Mouse (Mus musculus): ENCODE results near the gene Higd1a. TPM values are rescaled to one million over a fixed set of nuclear protein-coding genes. Genes with fewer than 3 reads are reported as not detected.

The Higd1a gene
- polyA plus RNA-seq, 2 experiments = 20.8 to 119 TPM

GRCm38 (mm10) chr9:121869973-121870515, 11.9 kb upstream of the Higd1a start:
- Histone ChIP-seq H3K36me3 (replicated peaks; ENCODE audit: control insufficient read depth, insufficient read depth, low read depth) (no peaks in the 10 kb centered on the region), H3K4me3 (ENCODE audit: insufficient read depth in 1 of 2, low read depth in 2 of 2, low read length in 2 of 2) (no peak overlapping the region), H3K27me3 (ENCODE audit: control insufficient read depth, insufficient read depth, low read length) (no peaks in the 10 kb centered on the region), H3K4me1 (replicated peaks; ENCODE audit: control insufficient read depth in 2 of 2, insufficient read depth in 2 of 2, low read length in 1 of 2) (no peaks in the 10 kb centered on the region), H3K4me2 (ENCODE audit: low read depth) (no peak overlapping the region), H3K9me3 (ENCODE audit: control insufficient read depth, low read length) (no peaks in the 10 kb centered on the region), H3K9ac (replicated peaks) (no peak overlapping the region), H3K27ac (no peak overlapping the region)
- ATAC-seq (ENCODE audit: insufficient read depth) (no peak), DNase-seq (ENCODE audit: low read depth in 3 of 3, low spot score in 3 of 3) (no peak)
- WGBS (ENCODE audit: insufficient replicate concordance) = 40% methylated on average over 4 of the region's 4 CpGs
- no peak for TF ChIP-seq CTCF (IDR thresholded peaks at IDR 0.05; ENCODE audit: low read depth)
- TF ChIP-seq EP300 (IDR thresholded peaks at IDR 0.05; ENCODE audit: low read depth) = no peak

DNA sequence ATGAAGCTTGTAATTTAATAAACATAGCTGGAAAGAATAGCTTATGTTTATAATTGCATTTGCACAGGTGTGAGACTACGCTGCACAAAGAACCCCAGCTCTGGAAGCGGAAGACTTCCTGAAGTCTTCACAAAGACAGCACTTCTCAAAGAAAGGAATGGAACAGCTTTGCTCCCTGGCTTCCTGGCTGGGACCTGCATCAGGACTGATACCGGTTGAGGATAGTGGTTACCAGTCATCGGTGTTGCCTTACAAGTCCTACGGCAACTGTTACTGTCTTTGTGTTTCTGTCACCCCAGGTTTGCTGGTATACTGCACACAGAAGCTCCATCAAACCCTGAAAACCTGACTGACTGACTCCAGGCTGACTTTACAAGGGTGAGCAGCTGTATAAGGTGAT, 11.3 kb upstream of the Higd1a start:
- Histone ChIP-seq H3K27me3 (ENCODE audit: control insufficient read depth, insufficient read depth, low read length) (no peaks in the 10 kb centered on the region), H3K9me3 (ENCODE audit: control insufficient read depth, low read length) (no peaks in the 10 kb centered on the region), H3K36me3 (replicated peaks; ENCODE audit: control insufficient read depth, insufficient read depth, low read depth) (no peaks in the 10 kb centered on the region), H3K4me1 (replicated peaks; ENCODE audit: control insufficient read depth in 2 of 2, insufficient read depth in 2 of 2, low read length in 1 of 2) (no peaks in the 10 kb centered on the region), H3K4me2 (ENCODE audit: low read depth) (no peak overlapping the region), H3K9ac (replicated peaks) (no peak overlapping the region), H3K27ac (no peak overlapping the region), H3K4me3 (ENCODE audit: insufficient read depth in 1 of 2, low read depth in 2 of 2, low read length in 2 of 2) (no peak overlapping the region)
- WGBS (ENCODE audit: insufficient replicate concordance) = 59% methylated on average over 5 of the region's 5 CpGs
- ATAC-seq (ENCODE audit: insufficient read depth) (no peak), DNase-seq (ENCODE audit: low read depth in 3 of 3, low spot score in 3 of 3) (no peak)
- TF ChIP-seq CTCF (IDR thresholded peaks at IDR 0.05; ENCODE audit: low read depth) = no peak
- no peak for TF ChIP-seq EP300 (IDR thresholded peaks at IDR 0.05; ENCODE audit: low read depth)

GRCm38 (mm10) chr9:121868236-121868635, 10.1 kb upstream of the Higd1a start:
- Histone ChIP-seq H3K4me2 (ENCODE audit: low read depth) (no peak overlapping the region), H3K27ac (no peak overlapping the region), H3K36me3 (replicated peaks; ENCODE audit: control insufficient read depth, insufficient read depth, low read depth) (no peaks in the 10 kb centered on the region), H3K4me3 (ENCODE audit: insufficient read depth in 1 of 2, low read depth in 2 of 2, low read length in 2 of 2) (no peak overlapping the region), H3K4me1 (replicated peaks; ENCODE audit: control insufficient read depth in 2 of 2, insufficient read depth in 2 of 2, low read length in 1 of 2) (no peaks in the 10 kb centered on the region), H3K9me3 (ENCODE audit: control insufficient read depth, low read length) (no peaks in the 10 kb centered on the region), H3K9ac (replicated peaks) (no peak overlapping the region), H3K27me3 (ENCODE audit: control insufficient read depth, insufficient read depth, low read length) (no peaks in the 10 kb centered on the region)
- TF ChIP-seq CTCF (IDR thresholded peaks at IDR 0.05; ENCODE audit: low read depth) (no peak), EP300 (IDR thresholded peaks at IDR 0.05; ENCODE audit: low read depth) (no peak)
- ATAC-seq (ENCODE audit: insufficient read depth) (no peak), DNase-seq (ENCODE audit: low read depth in 3 of 3, low spot score in 3 of 3) (no peak)
- WGBS (ENCODE audit: insufficient replicate concordance) = 59% methylated on average over 6 of the region's 6 CpGs

DNA sequence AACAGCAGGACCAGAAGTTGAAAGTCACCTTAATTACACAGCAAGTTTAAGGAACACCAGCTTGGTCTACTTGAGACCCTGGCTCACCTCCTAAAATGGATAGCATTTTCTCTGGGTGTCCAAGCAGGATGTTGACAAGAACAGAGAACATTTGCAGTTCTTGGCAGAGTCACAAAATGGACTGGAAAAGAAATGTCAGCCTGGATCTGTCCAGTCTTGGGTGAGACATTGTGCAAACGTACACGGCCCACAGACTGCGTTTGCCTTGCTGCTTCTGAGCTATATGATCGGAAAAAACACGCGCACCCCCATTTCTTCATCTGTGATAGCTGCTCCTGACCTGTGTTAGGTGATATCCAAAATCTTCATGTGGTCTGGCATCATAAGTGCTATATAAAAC, 9.5 kb upstream of the Higd1a start:
- Histone ChIP-seq H3K4me1 (replicated peaks; ENCODE audit: control insufficient read depth in 2 of 2, insufficient read depth in 2 of 2, low read length in 1 of 2) (no peaks in the 10 kb centered on the region), H3K4me2 (ENCODE audit: low read depth) (no peak overlapping the region), H3K9me3 (ENCODE audit: control insufficient read depth, low read length) (no peaks in the 10 kb centered on the region), H3K27me3 (ENCODE audit: control insufficient read depth, insufficient read depth, low read length) (no peaks in the 10 kb centered on the region), H3K27ac (no peak overlapping the region), H3K4me3 (ENCODE audit: insufficient read depth in 1 of 2, low read depth in 2 of 2, low read length in 2 of 2) (no peak overlapping the region), H3K36me3 (replicated peaks; ENCODE audit: control insufficient read depth, insufficient read depth, low read depth) (no peaks in the 10 kb centered on the region), H3K9ac (replicated peaks) (no peak overlapping the region)
- TF ChIP-seq EP300 (IDR thresholded peaks at IDR 0.05; ENCODE audit: low read depth) (no peak), CTCF (IDR thresholded peaks at IDR 0.05; ENCODE audit: low read depth) (no peak)
- DNase-seq (ENCODE audit: low read depth in 3 of 3, low spot score in 3 of 3) (no peak), ATAC-seq (ENCODE audit: insufficient read depth) (no peak)
- WGBS (ENCODE audit: insufficient replicate concordance) = 68% methylated on average over 6 of the region's 6 CpGs

GRCm38 (mm10) chr9:121865425-121866008, 7.4 kb upstream of the Higd1a start:
- ATAC-seq (ENCODE audit: insufficient read depth) (no peak), DNase-seq (ENCODE audit: low read depth in 3 of 3, low spot score in 3 of 3) (no peak)
- Histone ChIP-seq H3K4me3 (ENCODE audit: insufficient read depth in 1 of 2, low read depth in 2 of 2, low read length in 2 of 2) (no peak overlapping the region), H3K27ac (no peak overlapping the region), H3K27me3 (ENCODE audit: control insufficient read depth, insufficient read depth, low read length) (no peaks in the 10 kb centered on the region), H3K36me3 (replicated peaks; ENCODE audit: control insufficient read depth, insufficient read depth, low read depth) (no peaks in the 10 kb centered on the region), H3K9me3 (ENCODE audit: control insufficient read depth, low read length) (no peaks in the 10 kb centered on the region), H3K4me1 (replicated peaks; ENCODE audit: control insufficient read depth in 2 of 2, insufficient read depth in 2 of 2, low read length in 1 of 2) (no peaks in the 10 kb centered on the region), H3K9ac (replicated peaks) (no peak overlapping the region), H3K4me2 (ENCODE audit: low read depth) (no peak overlapping the region)
- WGBS (ENCODE audit: insufficient replicate concordance) = 38% methylated on average over 3 of the region's 3 CpGs
- no peak for TF ChIP-seq EP300 (IDR thresholded peaks at IDR 0.05; ENCODE audit: low read depth)
- TF ChIP-seq CTCF (IDR thresholded peaks at IDR 0.05; ENCODE audit: low read depth) = no peak
